Mouse (Mus musculus) heart, adult 9 months (tissue): ENCODE results near the gene Gpr146.

Experiments
- DNase-seq, 2 experiments: peaks; one replicate each; pipeline ENCODE4 v3.0.0; 2022; ENCODE audit warnings: low spot score in 2 of 2

Gpr146 gene

DNA sequence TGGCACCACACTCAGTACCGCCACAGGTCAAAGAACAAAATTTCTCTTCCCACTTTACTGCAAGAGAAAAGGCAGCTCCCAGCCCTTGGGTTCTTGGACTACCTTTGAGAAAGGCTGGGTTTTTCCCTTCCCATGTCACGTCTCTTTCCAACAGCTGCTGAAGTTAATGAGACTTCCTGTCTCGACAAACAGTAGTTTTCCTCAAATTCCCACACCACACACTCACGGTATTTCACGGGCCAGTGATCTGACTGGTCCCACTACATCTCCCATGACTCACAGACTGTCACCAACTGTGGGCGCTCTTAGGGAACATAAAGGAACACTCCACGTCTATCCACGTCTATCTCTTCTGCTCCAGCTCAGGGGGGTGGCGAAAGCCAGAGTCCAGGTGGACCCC lies 47.7 kb downstream of the Gpr146 start:
- no peak for DNase-seq

DNA sequence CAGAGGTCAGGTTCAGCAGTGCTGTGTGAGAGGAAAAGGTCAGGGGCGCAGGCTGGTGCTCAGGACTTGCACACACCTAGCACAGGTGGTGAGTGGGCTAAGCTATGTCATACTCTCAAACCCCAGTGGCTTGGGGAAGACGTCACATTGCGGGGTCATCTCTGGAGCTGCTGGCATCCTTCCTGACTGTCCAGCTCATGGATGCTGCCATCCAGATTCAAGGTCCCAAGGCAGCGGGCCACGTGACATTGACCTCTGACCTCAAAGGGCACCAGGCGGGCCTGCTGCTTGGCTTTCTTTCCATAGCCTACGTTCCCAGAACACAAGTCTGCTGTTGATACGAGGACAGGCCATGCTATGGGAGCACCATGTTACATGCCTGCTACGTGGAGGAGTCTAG lies 49.5 kb downstream of the Gpr146 start:
- DNase-seq, result no peak

DNA sequence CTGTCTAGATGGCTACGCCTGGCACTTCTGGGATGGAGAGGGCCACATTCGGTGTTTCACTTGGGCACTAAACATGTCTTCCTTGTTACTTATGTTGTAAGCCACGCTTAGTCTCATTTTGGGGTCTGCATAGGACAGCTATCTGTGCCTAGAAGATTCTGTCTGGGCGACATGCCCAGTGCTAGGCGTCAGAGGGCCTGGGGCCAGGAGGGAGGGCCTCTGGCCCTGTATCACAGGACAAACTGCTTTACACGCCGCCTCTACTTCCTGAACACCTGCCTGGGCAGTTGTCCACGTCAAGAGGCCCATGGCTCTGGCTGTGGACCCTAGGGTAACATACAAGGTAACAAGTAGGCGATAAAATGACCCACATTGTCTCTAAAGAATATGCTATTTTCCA lies 50.5 kb downstream of the Gpr146 start:
- peak in 1 of 2 experiments; percentile 51 for DNase-seq

DNA sequence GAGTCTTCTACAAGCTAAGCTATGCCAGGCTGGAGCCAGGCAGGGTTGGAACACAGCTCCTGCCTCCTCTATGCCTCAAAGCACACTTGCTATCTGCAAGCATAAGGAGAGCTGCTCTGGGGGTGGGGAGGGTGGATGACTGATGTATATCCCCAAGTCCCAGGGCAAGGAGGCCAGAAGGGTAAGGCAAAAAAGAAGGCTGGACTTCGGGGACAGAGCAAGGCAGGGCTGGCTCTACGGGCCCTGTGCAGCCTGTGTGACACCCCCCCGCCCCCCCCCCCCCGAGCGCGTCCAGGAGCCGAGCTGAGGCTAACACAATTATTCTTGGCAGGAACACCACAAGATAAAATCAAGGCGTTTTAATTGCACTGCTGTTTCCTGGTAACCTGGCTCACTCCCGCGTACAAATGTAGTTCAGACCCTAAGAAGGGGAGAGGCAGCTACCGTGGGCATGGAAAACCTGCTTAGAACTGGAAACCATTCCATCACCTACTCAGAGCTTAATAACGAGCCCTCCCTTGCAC lies 52.4 kb downstream of the Gpr146 start:
- no peak for DNase-seq

DNA sequence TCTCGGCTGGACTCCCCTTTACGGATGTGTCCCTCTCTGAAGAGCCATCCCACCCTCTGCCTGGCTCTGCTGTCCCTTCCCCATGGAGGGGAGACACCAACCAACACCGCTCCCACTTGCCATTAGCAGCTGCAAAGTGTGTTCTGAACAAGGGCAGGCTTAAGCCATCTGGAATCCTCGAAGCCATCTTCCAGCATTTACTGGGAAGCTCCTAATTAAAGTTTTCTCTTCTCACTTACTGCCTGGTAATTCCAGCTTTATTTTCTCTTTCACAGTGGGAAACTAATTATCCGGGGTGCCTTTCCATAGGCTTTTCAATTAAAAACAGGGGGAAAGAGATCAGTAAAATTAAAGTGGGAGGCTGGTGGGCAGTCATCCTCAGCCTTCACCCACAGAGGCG lies 54.8 kb downstream of the Gpr146 start:
- no peak for DNase-seq

DNA sequence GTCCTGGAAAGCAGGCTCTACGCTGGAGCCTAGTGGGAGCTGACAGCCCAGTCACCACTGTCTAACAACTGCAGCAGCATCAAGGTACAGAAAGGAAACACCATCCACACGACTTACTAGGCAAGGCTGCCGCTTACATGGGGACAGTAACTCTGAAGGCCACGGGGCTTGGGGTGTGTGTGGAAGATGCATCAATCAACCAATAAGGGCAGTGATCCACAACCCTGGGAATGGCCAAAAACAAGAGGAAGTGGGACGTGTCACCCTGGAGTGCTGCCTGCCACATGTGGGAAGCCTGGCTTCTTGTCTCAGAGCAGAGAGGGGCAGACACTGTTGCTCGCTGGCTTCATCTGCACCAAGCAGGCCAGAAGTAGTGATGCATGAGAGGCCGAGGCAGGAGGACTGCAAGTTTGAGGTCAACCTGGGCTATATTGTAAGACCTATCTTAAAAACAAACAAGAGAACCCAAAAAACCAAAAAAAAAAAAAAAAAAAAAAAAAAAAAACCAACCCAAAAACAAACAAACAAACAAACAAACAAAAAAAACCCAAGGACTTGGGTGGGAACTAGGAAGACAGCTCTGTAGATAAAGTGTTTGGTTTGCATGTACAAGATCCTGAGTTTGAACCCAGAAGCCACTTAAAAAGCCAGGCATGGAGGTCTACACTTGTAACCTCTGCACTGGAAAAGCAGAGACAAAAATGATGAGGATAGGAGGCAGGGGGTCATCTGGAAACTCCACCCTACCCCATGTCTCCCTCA lies 55.4 kb downstream of the Gpr146 start:
- DNase-seq, result no peak

DNA sequence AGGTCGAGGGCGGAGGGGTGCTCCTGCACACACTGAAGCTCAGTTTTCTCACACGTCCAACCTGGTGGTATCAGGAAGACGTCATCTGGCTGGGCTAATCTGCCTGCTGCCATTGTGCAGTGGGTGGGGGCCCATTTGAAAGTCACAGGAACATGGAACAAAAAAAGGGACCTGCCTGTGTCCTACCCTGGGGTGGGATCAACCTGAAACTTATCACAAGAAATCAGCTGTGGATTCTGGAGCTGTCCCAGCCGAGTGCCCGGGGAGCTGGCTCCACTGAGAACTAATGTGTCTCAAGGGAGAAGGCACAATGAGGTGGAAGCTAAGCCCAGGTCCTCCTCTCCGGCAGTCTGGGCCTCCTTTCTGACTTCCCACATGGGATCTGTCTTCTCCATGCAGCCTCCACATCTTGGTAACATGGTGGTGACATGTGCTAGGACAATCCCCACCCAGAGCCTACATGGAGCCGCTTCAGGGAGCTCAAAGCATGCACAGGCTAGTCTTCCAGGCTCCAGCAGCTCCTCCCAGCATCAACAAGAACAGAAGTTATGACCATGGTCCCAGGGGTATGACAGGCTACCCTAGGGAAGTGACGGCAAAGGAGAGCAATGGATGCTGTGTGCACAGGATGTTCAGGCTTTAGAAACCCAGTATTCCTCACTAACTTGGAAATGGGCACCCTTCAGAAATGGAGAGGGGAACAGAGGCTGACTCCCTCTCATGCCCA lies 56.5 kb downstream of the Gpr146 start:
- DNase-seq, result peak in 1 of 2 experiments; percentile 48

DNA sequence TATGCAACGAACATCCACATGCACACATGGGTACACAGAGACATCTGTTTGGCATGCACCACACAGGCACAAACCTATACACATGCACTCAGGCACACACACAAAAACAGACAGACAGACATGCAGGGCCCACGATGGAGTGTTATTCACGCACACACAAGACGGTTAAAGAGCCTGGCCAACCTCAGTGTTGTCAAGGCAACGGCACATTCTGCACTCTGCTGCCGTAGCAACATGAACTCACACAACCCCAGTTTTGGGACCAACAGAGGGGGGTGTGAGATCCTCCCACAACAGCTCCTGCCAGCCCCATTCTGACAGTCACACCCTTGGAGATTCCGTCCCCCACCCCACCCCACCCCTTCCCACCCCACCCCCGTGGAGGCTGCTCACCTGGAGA lies 57.4 kb downstream of the Gpr146 start:
- DNase-seq, result no peak

DNA sequence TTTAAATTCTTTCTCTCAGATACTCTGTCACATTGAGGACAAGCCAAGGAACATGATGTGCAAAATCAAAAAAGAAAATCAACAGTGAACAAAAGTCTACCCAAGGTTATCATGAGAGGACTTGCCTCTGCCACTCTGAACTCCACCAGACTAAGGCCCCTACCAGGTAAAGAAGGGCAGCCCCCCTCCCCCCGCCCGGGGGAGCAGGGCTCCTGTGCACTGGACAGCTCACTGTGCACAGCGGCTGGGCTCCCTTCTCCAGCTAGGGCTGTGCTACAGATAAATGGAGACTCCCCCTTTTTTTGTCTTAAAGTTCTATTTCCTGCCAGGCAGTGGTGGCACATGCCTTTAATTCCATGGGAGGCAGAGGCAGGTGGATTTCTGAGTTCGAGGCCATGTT lies 60.3 kb downstream of the Gpr146 start:
- DNase-seq, result no peak

DNA sequence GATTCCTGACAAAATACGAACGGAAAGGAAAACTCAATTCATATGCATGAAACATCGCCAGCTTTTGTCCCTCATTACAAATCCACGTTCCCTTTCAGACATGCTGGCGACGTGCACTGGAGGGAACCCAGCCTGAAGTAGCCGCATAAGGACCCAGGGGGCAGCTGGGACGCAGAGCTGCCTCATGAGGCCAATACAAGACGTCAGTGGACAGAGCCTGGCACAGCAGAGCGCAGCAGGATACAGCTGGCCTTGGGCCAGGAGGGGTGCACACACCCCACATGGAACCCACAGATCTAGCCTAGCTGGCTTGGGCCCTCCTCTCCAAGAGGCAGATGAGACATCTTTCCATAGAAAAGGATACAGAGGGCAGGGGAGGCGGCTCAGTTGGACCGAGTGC lies 60.9 kb downstream of the Gpr146 start:
- no peak for DNase-seq

DNA sequence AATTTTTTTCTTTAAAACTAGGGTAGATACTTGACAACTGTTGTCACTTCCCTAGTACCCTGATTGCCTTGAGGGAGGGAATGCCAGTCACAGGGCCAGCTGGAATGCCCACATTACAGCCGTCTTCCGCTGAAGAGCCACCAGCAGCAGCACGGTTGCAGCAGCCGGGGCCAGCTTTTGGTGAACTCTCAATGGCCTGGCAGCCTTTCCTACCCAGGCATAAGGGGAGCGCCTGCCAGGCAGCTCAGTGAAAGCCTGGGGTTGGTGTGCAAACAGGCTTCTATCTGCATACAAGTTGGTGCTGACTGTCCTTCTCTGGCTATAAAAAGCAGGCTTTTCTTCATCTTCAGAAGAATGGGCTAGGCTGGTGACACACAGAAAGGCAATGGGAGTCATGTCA lies 63.0 kb downstream of the Gpr146 start:
- peak; percentile 42 to 51 for DNase-seq

DNA sequence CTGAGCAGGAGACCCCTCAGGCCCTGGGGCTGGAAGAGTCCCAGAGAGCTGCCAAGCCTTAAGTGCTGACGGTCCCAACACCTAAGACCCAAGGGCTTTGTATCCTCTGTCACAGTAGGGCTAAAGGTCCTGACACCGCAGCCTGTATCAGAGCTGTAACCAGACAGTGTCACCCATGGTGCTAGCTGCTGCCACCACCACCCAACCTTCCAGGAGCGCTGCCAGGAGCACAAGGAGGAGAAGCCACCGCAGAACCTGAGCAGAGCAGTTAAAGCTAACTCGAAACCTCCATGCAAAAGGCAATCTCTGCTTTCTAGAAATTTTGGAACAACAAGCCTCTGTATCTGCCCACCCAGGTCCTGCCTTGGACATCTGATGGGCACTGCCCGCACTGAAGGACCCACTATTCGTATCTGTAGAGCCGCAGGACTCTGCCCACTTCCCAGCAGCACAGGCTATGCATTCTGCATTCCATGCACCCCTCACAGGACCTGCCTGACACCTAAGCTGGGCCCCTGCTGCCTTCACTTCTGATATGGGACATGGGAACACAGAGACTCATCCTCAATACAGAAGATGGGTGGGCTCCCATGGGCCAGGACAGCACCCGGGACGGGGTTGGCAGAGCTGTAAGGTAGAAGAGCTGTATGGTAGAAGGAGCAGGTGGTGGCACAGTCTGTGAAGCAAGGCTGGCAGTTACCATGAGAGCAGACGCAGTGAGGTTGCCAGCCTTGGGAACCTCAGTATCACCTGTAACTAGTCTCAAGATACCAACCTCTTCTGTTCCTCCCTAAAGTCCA lies 63.6 kb downstream of the Gpr146 start:
- no peak for DNase-seq

DNA sequence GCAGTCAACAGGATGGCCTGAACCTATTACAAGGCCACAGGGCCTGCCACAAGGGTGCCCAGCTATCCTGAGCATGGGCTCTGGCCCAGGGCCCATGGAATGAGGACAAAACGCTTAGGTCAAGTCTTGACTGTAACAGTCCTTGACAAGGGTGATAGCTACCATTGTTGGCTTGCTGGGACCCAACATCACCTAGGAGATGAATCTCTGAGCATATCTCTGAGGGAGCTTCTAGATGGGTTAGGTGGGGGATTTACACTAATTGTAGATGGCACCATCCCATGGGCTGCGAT lies 64.2 kb downstream of the Gpr146 start:
- peak in 1 of 2 experiments; percentile 38 for DNase-seq

DNA sequence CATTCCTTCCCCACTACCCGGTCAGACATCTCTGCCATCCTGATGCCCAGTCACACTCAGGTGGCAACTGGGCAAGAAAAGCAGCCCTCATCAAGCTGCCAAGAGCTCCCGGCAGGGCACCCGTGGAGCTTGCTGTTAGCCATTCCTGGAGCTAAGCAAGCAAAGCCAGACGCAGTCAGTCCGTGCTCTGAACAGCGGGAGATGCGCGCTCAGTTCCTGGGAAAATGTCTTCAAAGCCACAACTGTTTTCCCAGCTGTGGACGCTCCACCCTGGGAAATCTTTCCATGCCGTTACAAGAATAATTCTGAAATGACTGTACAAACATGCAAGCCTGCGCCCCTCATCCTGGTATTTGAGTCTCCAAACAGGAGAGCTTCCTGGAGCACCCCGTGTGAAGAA lies 64.9 kb downstream of the Gpr146 start:
- DNase-seq, result no peak

DNA sequence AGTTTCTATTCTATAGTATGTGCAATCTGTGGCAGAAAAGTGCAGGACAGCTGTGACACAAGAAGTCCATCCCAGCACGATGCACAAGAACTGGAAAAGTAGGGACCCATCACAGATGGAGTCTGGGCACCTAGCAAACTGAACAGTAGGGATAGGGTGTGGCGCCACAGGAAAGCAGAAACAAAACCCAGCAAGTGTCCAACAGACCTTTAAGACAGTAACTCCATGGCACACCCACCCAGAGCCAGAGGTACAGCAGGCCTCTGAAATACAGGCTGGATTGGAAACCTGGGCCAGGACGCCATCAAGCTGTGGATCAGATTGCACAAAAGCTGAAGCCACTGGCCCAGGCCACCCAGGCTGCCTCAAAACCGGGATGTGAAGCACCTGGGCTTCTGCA lies 65.5 kb downstream of the Gpr146 start:
- DNase-seq, result no peak

DNA sequence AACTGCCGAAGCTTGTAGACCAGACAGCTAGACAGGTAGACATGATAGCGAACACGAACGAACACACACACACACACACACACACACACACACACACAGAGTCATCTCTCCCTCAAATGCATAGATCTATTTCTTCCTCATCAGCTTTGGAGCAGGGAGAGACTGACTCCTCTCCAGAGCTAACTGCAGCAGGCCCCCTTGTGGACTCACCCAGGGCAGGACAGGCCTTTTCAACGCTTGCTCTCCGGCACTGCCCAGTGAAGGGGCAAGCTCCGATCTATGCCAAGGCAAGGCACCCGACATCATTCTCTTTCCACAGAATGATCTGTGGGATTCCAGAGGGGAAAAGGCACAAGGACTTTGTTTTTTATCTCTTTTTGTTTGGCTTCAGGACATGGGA lies 67.8 kb downstream of the Gpr146 start:
- DNase-seq, result no peak
